Comparison of ENCODE assay signal across 9 mouse cellular contexts in genomic region chr4:136783552-136784150, GRCm38 (mm10). TPM values are rescaled to one million over a fixed set of nuclear protein-coding genes. Genes with fewer than 3 reads are reported as not detected.
DNase-seq lines count a peak whose midpoint lies in the region; ATAC-seq and TF ChIP-seq lines count a peak whose summit lies in the region.
"Had no signal": no experiment of that assay in that cellular context is flagged by ENCODE, and none has a peak within 500 bp of the region (broad histone marks: within the 10 kb centered on the region; RNA-seq: fewer than 3 reads in every experiment).

No protein-coding gene starts in this region.

- no peak overlapping the region for H3K27ac ChIP-seq in heart, adult 2 months
- H3K27ac ChIP-seq in heart, embryonic 12.5 days (ENCODE audit: poor library complexity, severe bottlenecking), result no peak overlapping the region
- H3K27ac ChIP-seq in neural tube, embryonic 12.5 days, result peak overlapping the region; percentile 42; the same call in 1 of the 2 replicates

- ATAC-seq in heart, embryonic 12.5 days (ENCODE audit: insufficient number of reproducible peaks, low FRiP score), result no peak
- no peak for ATAC-seq in neural tube, embryonic 12.5 days (ENCODE audit: low FRiP score, low read depth)

- no peak for TF ChIP-seq CTCF in heart, adult 2 months (IDR thresholded peaks at IDR 0.05)

- no peak overlapping the region for H3K4me2 ChIP-seq in heart, embryonic 12.5 days
- H3K4me2 ChIP-seq in neural tube, embryonic 12.5 days (replicated peaks), result peak overlapping the region; percentile 32

- intact Hi-C loops in heart, adult 2 months (cut with DNase I), result no loop called here
- intact Hi-C loops in gastrocnemius, postnatal 36 days (cut with DNase I), result no loop called here

- 58% methylated on average over 22 of the region's 22 CpGs for WGBS in heart, adult 2 months
- 38% methylated on average over 22 of the region's 22 CpGs for WGBS in heart, embryonic 12.5 days
- 15% methylated on average over 22 of the region's 22 CpGs for WGBS in neural tube, embryonic 12.5 days

- no peaks in the 10 kb centered on the region for H3K79me2 ChIP-seq in heart, adult 2 months (replicated peaks; ENCODE audit: control insufficient read depth, insufficient read depth, low read length)

- no peak for TF ChIP-seq POLR2A in heart, adult 2 months (IDR thresholded peaks at IDR 0.05; ENCODE audit: insufficient read depth, low read depth, low read length)

- no peak overlapping the region for H3K9ac ChIP-seq in heart, adult 2 months (ENCODE audit: low read depth, low read length)
- no peak overlapping the region for H3K9ac ChIP-seq in heart, embryonic 12.5 days
- peak overlapping the region; percentile 35; the same call in 1 of the 2 replicates for H3K9ac ChIP-seq in neural tube, embryonic 12.5 days

- H3K27me3 ChIP-seq in heart, adult 2 months (ENCODE audit: control insufficient read depth, insufficient read depth, low read length), result no peaks in the 10 kb centered on the region
- peaks cover 20% of the 10 kb centered on the region for H3K27me3 ChIP-seq in heart, embryonic 12.5 days (replicated peaks)
- H3K27me3 ChIP-seq in neural tube, embryonic 12.5 days (replicated peaks), result no peaks in the 10 kb centered on the region

- DNase-seq in heart, adult 2 months, result peak; percentile 43 to 65
- peak; percentile 64 for DNase-seq in embryo, embryonic 11.5 days (ENCODE audit: low read depth, low spot score)
- peak; percentile 39 to 52 for DNase-seq in gastrocnemius, postnatal 36 days
- DNase-seq in kidney, postnatal 4 days, result peak; percentile 66 to 78
- DNase-seq in ovary, postnatal 10 days (ENCODE audit: low spot score), result no peak
- no peak for DNase-seq in ovary, postnatal 14 days (ENCODE audit: low spot score)

- H3K4me3 ChIP-seq in heart, adult 2 months, result no peak overlapping the region
- H3K4me3 ChIP-seq in heart, embryonic 12.5 days, result no peak overlapping the region
- no peak overlapping the region for H3K4me3 ChIP-seq in neural tube, embryonic 12.5 days

- TF ChIP-seq EP300 in heart, adult 2 months (IDR thresholded peaks at IDR 0.05; ENCODE audit: insufficient read depth, low read depth, low read length), result no peak

- no peaks in the 10 kb centered on the region for H3K36me3 ChIP-seq in heart, adult 2 months (ENCODE audit: control insufficient read depth, insufficient read depth, low read length)
- H3K36me3 ChIP-seq in heart, embryonic 12.5 days, result no peaks in the 10 kb centered on the region
- H3K36me3 ChIP-seq in neural tube, embryonic 12.5 days, result peaks cover 10% of the 10 kb centered on the region
- H3K36me3 ChIP-seq: G1E had no signal

- H3K9me3 ChIP-seq in heart, embryonic 12.5 days (replicated peaks), result no peaks in the 10 kb centered on the region
- no peaks in the 10 kb centered on the region for H3K9me3 ChIP-seq in neural tube, embryonic 12.5 days
- H3K9me3 ChIP-seq: G1E had no signal

- peaks cover 10% of the 10 kb centered on the region for H3K4me1 ChIP-seq in heart, adult 2 months (ENCODE audit: control insufficient read depth, insufficient read depth, low read length)
- H3K4me1 ChIP-seq in heart, embryonic 12.5 days (replicated peaks), result peaks cover 32% of the 10 kb centered on the region
- peaks cover 81% of the 10 kb centered on the region for H3K4me1 ChIP-seq in neural tube, embryonic 12.5 days

RNA-seq across cellular contexts. Expression of gene Ephb2, which starts 52.1 kb away (rescaled TPM):
- total RNA-seq in heart, adult 2 months (2021), result under 1 TPM; 0.73 to 0.77 TPM
- polyA plus RNA-seq in heart, adult 2 months (2012; rRNA removed), result 0.96 and 1.2 TPM in 2 replicates
- 1.5 and 2.1 TPM in 2 replicates for polyA plus RNA-seq in heart, embryonic 12.5 days (2016; fragmentation: Nextera tagmentation; extraction: Ambion mirVana)
- total RNA-seq in gastrocnemius, postnatal 36 days (2021), result under 1 TPM; 0.87 to 0.94 TPM
- 22.0 and 30.3 TPM in 2 replicates for polyA plus RNA-seq in neural tube, embryonic 12.5 days (2016; fragmentation: Nextera tagmentation; extraction: Ambion mirVana)

Comparison
In these comparisons a context has a peak if more than half of its experiments do, and no peak if none do; other contexts are left out.
1. DNase-seq: peak in heart, adult 2 months (2 of 2), embryo, embryonic 11.5 days (single experiment), gastrocnemius, postnatal 36 days (2 of 2) and kidney, postnatal 4 days (2 of 2); none in ovary, postnatal 10 days (single experiment) and ovary, postnatal 14 days (single experiment).